Mouse (Mus musculus) gonadal fat pad, adult 2 months (tissue): Measurements from ENCODE around the gene Olfr1402. TPM values are rescaled to one million over a fixed set of nuclear protein-coding genes. Genes with fewer than 3 reads are reported as not detected.

ENCODE experiments used
- DNase-seq: peaks from one replicate; pipeline ENCODE4 v3.0.0-alpha.2; 2012; ENCODE audit warnings: low read depth
- polyA plus RNA-seq: library from polyadenylated mRNA; depleted of rRNA; stranded (reverse); fragments of >200 nt; gene quantifications from 2 replicates; pipeline ENCODE4 v1.2.3, GENCODE M21; 2012; rRNA removed

The Olfr1402 gene
- polyA plus RNA-seq = not detected in 2 replicates

DNA sequence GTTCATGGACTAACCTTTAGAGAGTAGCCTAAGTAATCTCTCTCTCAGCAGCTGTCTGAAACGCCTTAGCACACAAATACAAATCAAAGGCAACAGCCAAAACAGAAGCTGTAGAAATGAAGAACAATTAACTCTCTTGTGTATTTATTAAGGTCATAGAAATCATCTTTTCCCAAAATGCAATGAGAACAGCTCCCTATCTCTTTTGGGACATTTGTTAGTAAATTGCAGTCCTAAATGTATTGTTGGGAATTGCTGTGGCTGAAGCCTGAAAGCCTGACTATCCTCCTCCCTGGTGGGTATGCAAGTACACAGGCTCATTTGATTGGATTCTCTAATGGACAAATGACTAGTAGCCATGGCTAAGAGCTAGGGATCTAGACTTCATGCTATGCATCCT is at the start of gene Olfr1402:
Gene Olfr1402, minus strand, starts transcription at position 101 of the 400 bp plus-strand sequence.
- no peak for DNase-seq

DNA sequence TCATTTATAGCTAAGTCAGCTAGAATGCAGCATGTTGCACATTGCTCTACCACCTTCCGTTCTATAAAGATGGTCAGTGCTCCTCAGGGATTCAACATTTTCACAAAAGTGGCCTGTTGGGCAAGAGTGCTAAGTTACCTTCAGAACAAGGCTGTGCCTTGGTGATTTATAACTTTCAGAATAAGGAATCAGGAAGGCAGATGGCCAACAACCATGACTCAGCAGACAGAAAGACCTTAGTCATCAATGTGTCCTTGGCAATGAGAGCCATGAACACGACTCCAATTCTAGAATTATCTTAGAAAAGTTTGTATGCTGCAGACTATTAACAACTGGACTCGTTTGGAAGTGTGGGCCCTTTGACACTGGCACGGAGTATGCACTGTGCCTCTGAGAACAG is 33.5 kb upstream of the Olfr1402 start:
- no peak for DNase-seq

DNA sequence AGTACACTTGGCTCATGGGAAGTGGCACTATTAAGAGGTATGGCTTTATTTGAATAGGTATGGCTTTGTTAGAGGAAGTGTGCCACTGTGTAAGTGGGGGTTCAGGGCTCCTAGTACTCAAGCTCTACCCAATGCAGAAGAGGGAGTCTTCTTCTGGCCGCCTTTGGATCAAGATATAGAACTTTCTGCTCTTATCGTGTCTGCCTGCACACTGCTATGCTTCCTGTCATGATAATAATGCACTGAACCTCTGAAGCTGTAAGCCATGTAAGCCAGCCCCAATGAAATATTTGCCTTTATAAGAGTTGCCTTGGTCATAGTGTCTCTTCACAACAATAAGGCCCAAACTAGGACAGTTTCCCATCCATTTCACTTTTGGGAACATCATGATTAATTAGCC is 16.8 kb upstream of the Olfr1402 start:
- DNase-seq = no peak

DNA sequence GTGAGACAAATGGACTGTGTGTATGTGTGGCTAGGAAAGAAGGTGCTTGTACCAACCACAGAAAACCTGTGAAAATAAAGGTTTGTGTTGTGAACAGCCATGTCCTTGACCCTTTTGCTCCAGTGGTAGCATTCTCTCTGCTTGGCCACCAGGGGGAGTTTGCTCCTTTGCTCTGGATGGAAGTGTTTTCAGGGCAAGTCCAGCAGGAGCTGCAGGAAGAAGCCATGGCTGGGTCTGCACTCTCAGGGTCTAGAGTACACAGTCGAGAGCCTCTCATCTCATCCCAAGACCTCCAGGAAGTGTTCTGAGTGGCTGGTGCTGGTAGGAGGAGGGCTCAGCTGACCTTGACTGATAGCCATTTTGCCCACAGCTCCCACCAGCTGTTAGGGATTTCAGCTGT is 27.5 kb downstream of the Olfr1402 start:
- no peak for DNase-seq

DNA sequence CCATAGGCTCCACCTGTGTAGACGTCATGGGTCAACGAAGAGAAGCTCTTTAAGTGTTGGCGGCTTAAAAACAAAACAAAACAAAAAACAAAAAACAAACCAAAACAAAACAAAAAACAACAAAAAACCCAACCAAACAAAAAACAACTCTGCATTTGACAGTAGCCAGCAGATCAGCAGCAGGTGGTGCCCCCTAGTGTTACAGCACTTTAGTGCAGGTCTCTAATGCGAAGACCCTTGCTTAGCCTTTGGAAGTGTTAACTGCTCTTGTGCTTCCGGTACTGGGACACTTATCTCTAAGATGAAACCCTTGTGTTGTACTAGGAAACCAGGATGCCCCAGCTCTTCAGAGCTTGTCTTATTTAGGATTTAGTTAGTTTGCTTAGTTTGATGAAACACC is 28.7 kb downstream of the Olfr1402 start:
- DNase-seq = no peak

DNA sequence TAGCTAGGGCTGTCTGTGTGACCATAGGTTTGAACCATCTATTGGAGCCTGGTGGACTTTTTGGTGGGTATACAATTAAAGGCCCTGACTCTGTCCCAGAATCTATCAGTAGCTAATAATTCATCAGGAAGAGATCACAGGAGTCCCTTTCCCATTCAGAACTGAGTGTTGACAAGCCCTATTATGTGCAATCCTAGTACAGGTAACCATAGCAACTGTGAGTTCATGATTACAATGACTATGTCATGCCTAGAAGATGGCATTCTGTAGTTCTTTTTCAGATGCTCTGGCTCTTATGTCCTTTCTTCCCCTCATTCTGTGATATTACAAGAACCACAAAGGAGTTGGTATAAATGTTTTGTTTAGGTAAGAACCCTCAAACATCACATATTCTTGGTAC is 51.4 kb downstream of the Olfr1402 start:
- DNase-seq = no peak

DNA sequence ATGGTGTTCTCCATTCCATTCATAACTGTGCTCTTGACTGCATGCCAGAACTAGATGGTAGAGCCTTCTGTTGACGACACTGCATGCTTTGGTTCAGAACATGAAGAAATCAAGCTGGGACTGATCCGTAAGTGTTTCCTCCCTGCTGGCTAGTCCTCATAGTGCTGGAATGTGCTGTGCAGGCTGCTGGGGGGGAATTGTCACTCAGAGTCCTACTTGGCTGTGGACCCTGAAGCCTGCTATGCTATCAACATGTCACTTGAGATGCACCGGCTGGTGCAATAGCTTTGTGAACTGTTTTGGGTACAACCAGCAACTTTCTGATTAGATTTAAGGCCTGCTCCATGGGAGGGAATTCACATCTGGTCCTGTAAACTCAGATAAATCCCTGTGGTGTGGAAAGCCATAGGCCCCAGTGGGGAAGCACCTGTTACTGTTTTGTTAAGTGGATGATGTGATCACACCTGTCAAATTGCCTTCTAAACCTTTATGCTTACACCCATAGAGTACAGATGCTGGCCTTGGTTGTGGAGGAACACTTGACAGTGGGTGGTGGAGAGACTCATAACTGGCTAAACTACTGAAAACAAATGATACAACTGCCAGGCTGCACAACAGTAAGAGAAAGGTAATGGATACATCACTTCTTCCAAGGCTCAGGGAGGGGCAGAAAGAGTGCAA is 58.3 kb downstream of the Olfr1402 start:
- DNase-seq = no peak

DNA sequence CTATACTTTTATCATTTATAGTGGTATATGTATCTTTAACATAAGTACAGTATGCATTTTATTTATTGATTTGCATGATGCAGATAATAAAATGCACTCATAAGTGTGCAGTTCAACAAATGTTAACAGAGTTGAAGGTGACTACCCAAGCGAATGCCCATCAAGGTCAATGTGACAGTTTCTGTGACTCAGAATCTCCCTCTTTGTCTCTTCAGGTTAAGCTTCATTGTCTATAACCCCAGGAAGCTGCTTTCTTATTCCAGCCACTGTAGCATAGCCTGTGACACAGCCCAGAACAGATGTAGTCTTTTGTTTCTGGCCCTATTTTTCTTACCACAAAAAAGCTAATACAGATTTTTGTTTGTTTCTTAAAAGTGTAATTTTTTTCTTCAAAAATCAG is 63.4 kb downstream of the Olfr1402 start:
- no peak for DNase-seq

Other genes starting within 250 kb of the Olfr1402 start
- gene Bcl9, start 124.1 kb downstream of the Olfr1402 start, polyA plus RNA-seq = 8.3 and 13.0 TPM in 2 replicates
- 5.2 and 7.1 TPM in 2 replicates for gene Chd1l, start 188.2 kb upstream of the Olfr1402 start, polyA plus RNA-seq
- gene Fmo5, start 206.8 kb upstream of the Olfr1402 start, polyA plus RNA-seq = 6.4 and 10.1 TPM in 2 replicates
- gene Prkab2, start 236.2 kb upstream of the Olfr1402 start, polyA plus RNA-seq = 9.7 and 11.6 TPM in 2 replicates